Mouse (Mus musculus): Measurements from ENCODE around the gene Prr14. TPM values are rescaled to one million over a fixed set of nuclear protein-coding genes. Genes with fewer than 3 reads are reported as not detected.

Prr14 gene
- polyA plus RNA-seq (2012; rRNA removed; ENCODE audit: low replicate concordance) = 62.8 and 68.1 TPM in 2 replicates

DNA sequence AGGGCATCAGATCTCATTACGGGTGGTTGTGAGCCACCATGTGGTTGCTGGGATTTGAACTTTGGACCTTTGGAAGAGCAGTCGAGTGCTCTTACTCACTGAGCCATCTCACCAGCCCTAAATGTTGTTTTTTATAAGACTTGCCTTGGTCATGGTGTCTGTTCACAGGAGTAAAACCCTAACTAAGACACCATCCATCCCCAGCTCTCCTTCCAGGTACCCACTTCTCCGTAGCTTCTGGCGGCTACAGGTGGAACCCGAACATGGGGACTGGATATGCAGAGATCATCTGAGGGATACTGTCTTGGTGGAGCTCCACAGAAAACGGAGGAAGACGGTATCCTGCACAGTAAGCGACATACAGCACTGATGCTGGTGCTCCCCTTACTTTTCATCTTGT is at the start of gene Prr14:
Gene Prr14, plus strand, starts transcription at position 301 of the 400 bp plus-strand sequence.

DNA sequence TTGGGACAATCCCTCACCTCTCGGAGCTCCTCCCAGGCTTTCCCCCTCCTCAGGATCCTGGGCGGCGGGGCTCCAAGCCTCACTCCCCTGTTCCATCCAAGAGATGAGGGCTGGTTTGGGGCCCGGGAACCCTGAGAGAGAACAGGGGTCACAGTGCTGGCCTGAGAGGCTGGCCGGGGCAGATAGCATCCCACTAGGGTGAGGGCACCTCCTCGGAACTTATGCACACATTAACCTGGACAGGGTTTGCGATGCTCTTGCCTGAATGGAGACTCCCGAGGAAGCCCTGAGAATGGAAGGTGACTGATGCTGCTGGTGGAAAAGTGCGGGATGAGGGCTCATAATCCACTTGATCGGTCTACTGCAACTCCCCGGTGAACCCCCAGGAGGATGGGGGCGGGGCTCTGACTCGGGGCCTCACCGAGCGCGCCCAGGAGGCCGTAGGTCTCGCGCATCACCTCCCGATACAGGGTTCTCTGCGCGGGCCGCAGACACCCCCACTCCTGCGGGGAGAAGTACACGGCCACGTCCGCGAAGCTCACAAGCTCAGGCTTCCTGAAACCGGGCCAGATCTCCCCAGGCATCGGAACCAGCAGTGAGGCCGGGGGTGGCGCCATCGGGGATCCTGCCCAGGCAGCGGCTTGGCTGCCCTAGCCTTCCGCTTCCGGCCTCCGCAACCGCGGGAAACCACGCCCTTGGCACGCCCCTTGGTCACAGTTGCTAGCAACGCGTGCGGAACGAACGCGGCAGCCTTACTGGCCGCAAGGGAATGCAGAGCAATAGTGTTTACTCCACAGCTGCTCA is 37.8 kb upstream of the Prr14 start, which contains the start of gene Zfp688:
Gene Zfp688, minus strand, starts transcription at position 681 of the 804 bp plus-strand sequence.

GRCm38 (mm10) chr7:127448521-127449300 is 10.7 kb upstream of the Prr14 start, which contains the start of gene Zfp689:
TSS of gene Zfp689 (minus strand) at chr7:127449158.

GRCm38 (mm10) chr7:127478635-127479317 is 19.4 kb downstream of the Prr14 start, which contains the start of gene Fbrs:
TSS of gene Fbrs (plus strand) at chr7:127479199.

DNA sequence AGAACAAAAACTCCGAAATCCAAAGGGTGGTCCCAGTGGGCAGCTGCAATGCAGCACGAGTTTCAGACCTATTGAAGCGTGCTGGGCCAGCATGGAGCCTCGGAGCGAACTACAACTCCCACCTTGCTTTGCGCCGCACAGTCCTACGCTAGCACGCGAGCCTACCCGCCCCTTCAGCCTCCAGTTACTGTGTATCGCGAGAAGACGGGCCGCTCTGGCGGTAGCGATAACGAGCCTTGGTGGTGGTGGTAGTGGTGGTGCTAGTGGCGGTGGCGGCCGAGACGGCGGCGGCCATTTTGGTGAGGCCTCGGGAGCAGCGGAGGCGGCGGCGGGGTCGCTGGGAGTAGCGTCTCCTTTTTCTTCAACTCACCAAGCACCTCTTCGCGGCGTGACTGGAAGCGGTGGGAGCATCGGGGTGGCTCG is 52.4 kb downstream of the Prr14 start, which contains the start of gene Srcap:
Gene Srcap, plus strand, starts transcription at position 176 of the 423 bp plus-strand sequence.

GRCm38 (mm10) chr7:127519284-127519683 is 59.9 kb downstream of the Prr14 start, which contains the start of gene Gm42715:
TSS of gene Gm42715 (plus strand) at chr7:127519584.

Other genes with a start within 250 kb of the Prr14 start
- 6.9 and 8.4 TPM in 2 replicates for gene Zfp553, start 226.6 kb upstream of the Prr14 start, polyA plus RNA-seq (2012; rRNA removed; ENCODE audit: low replicate concordance)
- gene Sept1, start 226.5 kb upstream of the Prr14 start, polyA plus RNA-seq (2012; rRNA removed; ENCODE audit: low replicate concordance) = 14.1 and 28.9 TPM in 2 replicates
- gene Zfp771, start 215.3 kb upstream of the Prr14 start, polyA plus RNA-seq (2012; rRNA removed; ENCODE audit: low replicate concordance) = 76.9 and 173 TPM in 2 replicates
- gene Dctpp1, start 198.9 kb upstream of the Prr14 start, polyA plus RNA-seq (2012; rRNA removed; ENCODE audit: low replicate concordance) = 74.2 and 77.1 TPM in 2 replicates
- gene Sephs2, start 185.6 kb upstream of the Prr14 start, polyA plus RNA-seq (2012; rRNA removed; ENCODE audit: low replicate concordance) = 49.0 and 105 TPM in 2 replicates
- gene Itgal, start 163.4 kb upstream of the Prr14 start, polyA plus RNA-seq (2012; rRNA removed; ENCODE audit: low replicate concordance) = 3.7 and 5.6 TPM in 2 replicates
- 54.7 and 77.2 TPM in 2 replicates for gene Zfp768, start 114.0 kb upstream of the Prr14 start, polyA plus RNA-seq (2012; rRNA removed; ENCODE audit: low replicate concordance)
- gene Zfp747, start 83.6 kb upstream of the Prr14 start, polyA plus RNA-seq (2012; rRNA removed; ENCODE audit: low replicate concordance) = 15.0 and 20.1 TPM in 2 replicates
- 5.3 and 6.4 TPM in 2 replicates for gene 9130019O22Rik, start 72.4 kb upstream of the Prr14 start, polyA plus RNA-seq (2012; rRNA removed; ENCODE audit: low replicate concordance)
- 13.3 and 15.1 TPM in 2 replicates for gene E430018J23Rik, start 66.0 kb upstream of the Prr14 start, polyA plus RNA-seq (2012; rRNA removed; ENCODE audit: low replicate concordance)
- gene Zfp764, start 52.8 kb upstream of the Prr14 start, polyA plus RNA-seq (2012; rRNA removed; ENCODE audit: low replicate concordance) = 3.9 and 4.6 TPM in 2 replicates
- gene Zfp688, start 37.5 kb upstream of the Prr14 start, polyA plus RNA-seq (2012; rRNA removed; ENCODE audit: low replicate concordance) = 21.7 and 35.2 TPM in 2 replicates
- gene Zfp689, start 10.5 kb upstream of the Prr14 start, polyA plus RNA-seq (2012; rRNA removed; ENCODE audit: low replicate concordance) = 3.7 and 4.3 TPM in 2 replicates
- gene Fbrs, start 19.6 kb downstream of the Prr14 start, polyA plus RNA-seq (2012; rRNA removed; ENCODE audit: low replicate concordance) = 36.5 and 43.2 TPM in 2 replicates
- gene Srcap, start 52.4 kb downstream of the Prr14 start, polyA plus RNA-seq (2012; rRNA removed; ENCODE audit: low replicate concordance) = 17.5 and 20.0 TPM in 2 replicates
- 5.6 and 10.2 TPM in 2 replicates for gene Gm42715, start 60.0 kb downstream of the Prr14 start, polyA plus RNA-seq (2012; rRNA removed; ENCODE audit: low replicate concordance)
- 1.2 and 3.0 TPM in 2 replicates for gene Tmem265, start 101.8 kb downstream of the Prr14 start, polyA plus RNA-seq (2012; rRNA removed; ENCODE audit: low replicate concordance)
- gene Phkg2, start 113.7 kb downstream of the Prr14 start, polyA plus RNA-seq (2012; rRNA removed; ENCODE audit: low replicate concordance) = 28.3 and 32.0 TPM in 2 replicates
- gene Ccdc189, start 129.0 kb downstream of the Prr14 start, polyA plus RNA-seq (2012; rRNA removed; ENCODE audit: low replicate concordance) = 0.97 and 1.6 TPM in 2 replicates
- gene Rnf40, start 129.2 kb downstream of the Prr14 start, polyA plus RNA-seq (2012; rRNA removed; ENCODE audit: low replicate concordance) = 15.9 and 16.2 TPM in 2 replicates
- gene Zfp629, start 156.2 kb downstream of the Prr14 start, polyA plus RNA-seq (2012; rRNA removed; ENCODE audit: low replicate concordance) = 3.0 and 7.2 TPM in 2 replicates
- gene Bcl7c, start 249.3 kb downstream of the Prr14 start, polyA plus RNA-seq (2012; rRNA removed; ENCODE audit: low replicate concordance) = 30.7 and 46.2 TPM in 2 replicates

All from duodenum, adult 2 months (tissue).